Mouse (Mus musculus) kidney, postnatal 36 days (tissue): Measurements from ENCODE around the gene Gpr68.
A peak's percentile ranks its signal among the peaks of the same experiment; 100 is the strongest.

Source experiments
- DNase-seq, 2 experiments: peaks; one replicate each; pipeline ENCODE4 v3.0.0; 2021 to 2022; ENCODE audit warnings: mixed read lengths in 2 of 2

Gene Gpr68

GRCm38 (mm10) chr12:100909765-100910164 lies 1.8 kb upstream of the Gpr68 start:
- DNase-seq, result no peak

- DNase-seq, result no peak
These were observed 468 bp upstream of the Gpr68 start for GRCm38 (mm10) chr12:100908298-100909034.

- DNase-seq, result no peak
These were observed 1.1 kb downstream of the Gpr68 start for GRCm38 (mm10) chr12:100906861-100907260.

DNA sequence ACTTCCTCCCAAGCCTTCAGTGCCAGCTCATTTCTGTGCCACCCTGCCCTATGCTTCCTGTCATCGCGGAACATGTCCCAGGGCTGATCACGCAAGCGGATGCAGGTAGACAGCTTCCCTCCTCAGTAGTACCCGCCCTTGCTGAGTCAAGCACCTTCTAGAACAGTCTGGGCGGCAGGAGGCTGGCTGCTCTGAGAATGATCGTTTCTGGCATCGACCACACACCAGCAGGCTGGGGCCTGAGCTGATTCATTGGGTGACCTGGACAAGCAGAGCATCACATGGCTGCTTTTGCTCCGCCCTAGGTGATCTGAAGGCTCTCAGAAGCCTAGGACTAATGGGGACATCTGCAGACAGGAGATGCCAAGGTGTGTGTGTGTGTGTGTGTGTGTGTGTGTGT lies 4.2 kb downstream of the Gpr68 start:
- DNase-seq, result no peak

GRCm38 (mm10) chr12:100901386-100901785 lies 6.6 kb downstream of the Gpr68 start:
- no peak for DNase-seq

DNA sequence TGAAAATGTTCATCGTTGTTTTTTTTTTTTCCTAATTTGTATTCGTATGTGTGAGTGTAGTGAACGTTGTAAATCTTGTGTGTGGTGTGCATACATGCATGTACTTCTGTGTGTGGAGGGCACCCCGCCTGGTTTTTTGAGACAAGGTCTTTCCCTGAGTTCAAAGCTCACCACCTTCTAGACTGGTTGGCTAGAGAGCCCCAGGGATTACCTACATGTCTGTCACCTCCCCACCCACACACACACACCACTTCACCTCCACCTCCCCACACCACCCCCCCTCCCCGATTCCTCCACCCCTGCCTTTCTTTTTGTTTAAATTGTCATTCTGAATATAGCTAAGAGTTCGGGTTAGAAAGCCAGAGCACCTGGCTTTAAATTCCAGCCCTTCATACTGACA lies 7.1 kb downstream of the Gpr68 start:
- no peak for DNase-seq

DNA sequence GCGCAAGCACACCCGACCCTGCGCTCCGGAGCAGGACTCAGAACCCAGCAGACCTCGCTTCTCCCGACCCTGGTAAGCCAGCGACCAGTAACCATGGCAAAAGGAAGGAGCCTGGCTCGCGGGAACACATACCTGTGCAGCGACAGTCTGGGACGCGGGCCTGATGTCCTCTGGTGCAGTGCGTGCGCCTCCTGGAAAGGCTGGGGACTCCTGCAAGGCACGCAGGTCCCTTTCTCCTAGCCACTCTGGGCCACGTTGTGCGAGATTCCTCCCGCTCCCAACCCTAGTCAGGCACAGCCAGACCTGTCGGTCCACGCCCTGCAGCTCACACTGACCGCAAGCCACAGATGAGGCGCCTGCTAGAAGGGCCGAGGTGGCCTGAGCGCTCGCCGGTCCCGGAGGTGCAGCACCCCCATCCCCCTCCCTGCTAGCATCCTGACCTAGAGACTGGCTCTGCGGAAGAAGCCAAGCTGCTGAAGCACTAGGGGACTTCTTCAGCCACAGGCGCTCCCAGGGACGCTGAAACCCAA lies 8.8 kb downstream of the Gpr68 start:
- DNase-seq, result peak; percentile 5 to 23

GRCm38 (mm10) chr12:100897736-100898650 lies 10.0 kb downstream of the Gpr68 start:
- DNase-seq, result no peak

DNA sequence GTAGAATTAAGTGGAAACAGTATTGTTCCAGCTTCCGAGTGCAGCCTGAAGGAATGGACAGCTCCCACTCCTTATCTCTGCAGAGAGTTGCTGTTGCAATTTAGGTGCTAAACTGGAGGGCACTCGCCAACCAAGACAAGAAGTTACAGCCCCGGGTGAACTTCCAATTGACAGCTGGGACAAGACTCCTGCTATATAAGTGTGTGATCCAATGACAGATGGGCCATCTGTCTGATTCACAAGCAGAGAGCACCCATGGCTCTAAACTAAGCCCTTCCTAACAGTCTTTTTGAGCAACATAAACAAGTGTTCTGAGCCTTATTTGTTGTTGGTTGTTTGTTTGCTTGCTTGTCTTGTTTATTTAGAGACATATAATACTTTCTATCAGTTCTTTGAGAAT lies 11.3 kb downstream of the Gpr68 start:
- no peak for DNase-seq

DNA sequence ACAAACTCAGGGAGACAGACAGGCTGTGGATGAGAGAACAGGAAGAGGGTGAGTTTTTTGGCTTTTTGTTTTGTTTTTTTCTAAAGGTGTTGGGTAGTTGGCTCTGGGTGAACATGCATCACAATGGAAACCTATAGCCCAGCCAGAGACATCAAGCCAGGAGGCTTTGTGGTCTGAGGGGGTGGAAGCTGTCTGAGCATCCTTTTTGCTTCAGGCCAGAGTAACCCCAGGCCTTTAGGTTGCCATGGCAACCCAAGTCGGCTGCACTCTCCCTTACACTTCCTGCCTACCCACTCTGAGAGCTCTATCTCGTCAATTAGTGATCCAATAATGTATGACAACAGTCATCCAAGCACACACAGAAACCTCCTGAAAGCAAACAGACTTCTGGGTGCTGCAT lies 12.5 kb downstream of the Gpr68 start:
- DNase-seq, result no peak

GRCm38 (mm10) chr12:100890548-100890947 lies 17.4 kb downstream of the Gpr68 start:
- no peak for DNase-seq

DNA sequence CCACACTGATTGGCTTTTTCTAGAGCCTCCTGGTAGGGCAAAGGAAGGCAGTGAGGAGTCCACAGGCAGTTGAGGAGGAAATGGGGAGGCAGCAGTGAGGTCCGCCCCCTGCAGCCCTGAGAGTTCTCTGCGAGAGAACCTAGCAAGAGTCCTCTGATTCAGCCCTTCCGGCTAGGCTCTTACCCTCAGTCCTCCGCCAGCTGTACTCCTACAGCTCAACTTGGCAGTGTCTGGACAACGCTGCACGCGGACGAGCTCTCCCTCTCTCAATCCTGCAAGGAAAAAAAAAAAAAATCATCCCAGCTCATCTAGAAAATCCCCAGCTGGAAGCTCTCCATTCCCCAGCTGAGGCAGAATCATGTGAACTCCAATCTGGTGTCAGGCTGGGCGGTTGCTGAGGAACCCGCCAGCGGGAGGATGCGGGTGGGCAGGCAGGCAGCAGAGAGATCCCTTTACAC lies 20.2 kb downstream of the Gpr68 start:
- DNase-seq, result peak in 1 of 2 experiments; percentile 20

GRCm38 (mm10) chr12:100886877-100887276 lies 21.1 kb downstream of the Gpr68 start:
- DNase-seq, result no peak

DNA sequence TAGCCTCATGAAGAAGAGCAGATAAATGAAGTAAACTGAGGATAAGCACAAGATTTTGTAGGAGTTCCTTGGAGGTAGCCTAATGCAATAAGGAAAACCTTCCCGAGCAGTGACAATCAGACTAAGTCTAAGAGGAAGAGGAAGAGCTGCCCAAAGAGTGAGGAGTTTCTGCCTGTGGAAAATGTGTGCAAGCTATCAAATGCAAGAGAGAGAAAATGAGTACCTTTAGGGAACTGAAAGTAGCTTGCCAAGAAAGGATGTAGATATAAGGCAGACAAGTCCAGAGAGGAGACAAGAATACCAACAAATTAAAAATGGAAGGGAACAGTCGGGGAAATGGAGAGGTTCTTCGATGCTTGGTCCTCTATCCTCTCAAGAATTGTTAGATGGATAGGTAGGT lies 22.4 kb downstream of the Gpr68 start:
- DNase-seq, result no peak

GRCm38 (mm10) chr12:100883168-100883567 lies 24.8 kb downstream of the Gpr68 start:
- DNase-seq, result no peak

DNA sequence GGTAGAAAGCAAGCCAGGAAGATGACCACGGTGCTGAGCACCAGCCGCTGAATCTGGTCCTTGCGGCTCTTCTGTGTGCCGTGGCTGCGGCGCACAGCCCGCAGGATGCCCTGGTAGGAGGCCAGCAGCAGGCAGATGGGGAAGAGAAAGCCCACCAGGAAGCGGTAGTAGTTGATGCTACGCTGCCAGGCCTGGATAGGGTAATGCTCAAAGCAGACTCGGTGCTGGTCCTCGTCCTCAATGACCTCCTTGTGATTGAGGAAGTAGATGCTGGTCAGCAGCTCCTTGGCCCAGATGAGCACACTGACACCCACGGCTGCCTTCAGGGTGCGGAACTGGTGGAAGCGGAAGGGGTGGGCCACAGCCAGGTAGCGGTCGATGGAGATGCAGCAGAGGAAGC lies 29.4 kb downstream of the Gpr68 start:
- no peak for DNase-seq

DNA sequence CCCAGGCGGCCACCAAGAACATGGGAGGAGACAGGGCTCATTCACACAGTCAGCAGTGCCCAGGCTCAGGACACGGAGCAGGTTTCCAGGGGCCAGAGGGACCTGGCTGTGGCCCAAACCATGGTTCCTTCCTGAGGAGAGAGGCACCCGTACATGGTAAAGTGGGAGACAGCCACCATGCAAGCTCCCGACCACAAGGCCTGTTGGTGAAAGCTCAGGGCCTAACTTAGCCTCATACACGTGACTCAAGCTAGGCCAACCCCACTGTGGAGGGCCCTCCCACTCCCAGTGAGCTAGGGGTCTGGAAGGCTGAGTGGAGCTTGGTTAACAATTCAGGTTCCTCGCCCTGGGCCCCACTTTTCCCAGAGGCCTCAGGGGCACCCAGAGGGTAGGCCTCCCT lies 30.1 kb downstream of the Gpr68 start:
- no peak for DNase-seq

GRCm38 (mm10) chr12:100875960-100876359 lies 32.0 kb downstream of the Gpr68 start:
- no peak for DNase-seq

DNA sequence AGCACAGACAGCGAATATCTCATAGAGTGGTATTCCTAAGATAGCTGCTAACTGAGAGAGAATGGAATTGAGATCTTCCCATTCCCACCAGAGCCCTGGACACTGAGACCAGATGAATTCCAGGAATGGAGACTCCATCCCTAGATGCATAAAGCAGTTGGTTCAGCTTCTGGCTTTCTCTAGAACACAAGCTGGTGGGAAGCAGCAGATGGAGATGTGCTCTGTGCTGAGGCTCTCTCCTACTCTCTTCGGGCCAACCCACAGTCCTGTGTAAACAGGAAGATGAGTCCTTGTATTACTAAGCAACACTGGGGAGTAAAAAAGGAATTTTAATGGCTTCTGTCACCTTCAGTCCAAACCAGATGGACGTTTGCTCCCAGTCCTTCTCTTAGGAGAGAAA lies 32.4 kb downstream of the Gpr68 start:
- no peak for DNase-seq

DNA sequence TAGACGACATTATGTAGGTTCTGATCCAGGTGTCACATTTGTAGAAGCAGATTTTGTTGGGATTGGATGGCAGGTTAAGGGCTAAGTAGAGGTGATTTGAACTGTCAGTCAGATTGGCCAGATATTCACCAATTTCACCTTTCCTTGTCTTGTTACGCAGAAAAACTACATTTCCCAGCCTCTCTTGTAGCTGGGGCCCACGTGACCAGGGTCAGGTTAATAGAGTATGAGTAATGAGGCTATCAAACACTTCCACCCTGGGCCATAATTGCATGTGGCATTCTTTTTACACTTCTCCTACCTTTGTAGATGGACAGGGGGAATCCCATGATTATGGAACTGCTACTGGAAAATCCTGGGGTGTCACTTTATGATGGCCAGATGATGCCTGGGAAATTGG lies 34.4 kb downstream of the Gpr68 start:
- no peak for DNase-seq

DNA sequence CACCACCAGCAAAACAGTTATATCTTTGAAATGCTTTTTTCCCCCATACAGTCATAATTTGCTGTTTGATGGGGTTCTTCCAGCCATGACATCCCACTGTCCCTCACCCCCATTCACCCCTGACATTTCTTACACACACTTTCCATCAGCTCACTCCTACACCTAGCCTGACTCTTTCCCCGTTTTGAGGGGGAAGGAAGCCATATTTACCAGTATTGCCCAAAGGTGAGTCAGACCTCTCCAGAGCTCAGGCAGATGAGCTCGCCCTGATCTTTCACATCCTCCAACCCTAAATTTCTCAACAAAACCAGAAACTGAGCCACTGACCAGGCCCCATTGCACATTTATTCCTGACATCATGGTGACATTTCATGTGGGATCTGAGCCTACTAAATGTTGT lies 36.2 kb downstream of the Gpr68 start:
- no peak for DNase-seq

DNA sequence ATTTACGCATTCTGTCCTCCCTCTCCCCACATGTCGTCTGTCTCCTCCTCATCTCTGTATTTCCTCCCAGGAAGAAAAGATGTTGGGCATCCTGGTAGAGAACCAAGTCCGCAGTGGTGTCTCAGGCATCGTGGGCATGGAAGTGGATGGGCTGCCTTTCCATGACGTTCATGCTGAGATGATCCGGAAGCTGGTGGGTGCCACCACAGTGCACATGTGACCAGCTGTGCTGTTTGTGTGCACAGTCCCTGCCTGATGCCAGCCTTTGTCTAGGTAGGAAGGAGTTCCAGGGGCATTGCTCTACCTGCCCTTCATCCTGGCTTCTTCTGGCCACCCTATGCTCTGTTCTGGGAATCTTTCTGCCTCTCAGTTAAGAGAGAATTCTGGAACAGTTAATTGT lies 36.8 kb downstream of the Gpr68 start:
- no peak for DNase-seq

DNA sequence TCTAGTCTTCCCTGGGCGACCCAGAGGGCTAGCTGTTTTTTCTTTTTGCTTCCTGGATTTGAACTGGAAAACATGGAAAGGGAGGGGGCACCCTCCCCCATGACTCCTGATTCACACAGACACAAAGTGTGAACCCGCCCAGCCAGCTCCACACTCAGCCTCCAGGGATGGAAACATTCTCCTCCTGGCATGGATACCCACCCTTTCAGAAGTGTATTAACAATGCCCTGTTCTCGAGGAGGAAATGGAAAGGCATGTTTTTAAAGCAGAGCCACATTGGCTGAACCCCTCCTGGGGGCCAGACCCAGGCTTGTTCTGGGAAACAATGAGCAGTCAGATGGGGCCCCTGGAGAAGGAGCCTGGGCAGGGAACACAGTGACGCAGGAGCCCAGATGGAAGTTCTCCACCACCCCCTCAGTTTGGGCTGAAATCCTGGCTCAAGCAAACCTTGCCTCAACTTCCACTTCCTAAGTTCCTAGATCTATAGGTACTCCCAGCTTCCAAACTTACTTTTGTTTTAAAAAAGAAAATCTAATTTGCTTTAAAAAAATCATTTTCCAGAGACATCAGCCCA lies 39.9 kb downstream of the Gpr68 start:
- DNase-seq, result no peak
